Mouse (Mus musculus): ENCODE results near the gene Nrros.
A peak's percentile ranks its signal among the peaks of the same experiment; 100 is the strongest.

The Nrros gene

DNA sequence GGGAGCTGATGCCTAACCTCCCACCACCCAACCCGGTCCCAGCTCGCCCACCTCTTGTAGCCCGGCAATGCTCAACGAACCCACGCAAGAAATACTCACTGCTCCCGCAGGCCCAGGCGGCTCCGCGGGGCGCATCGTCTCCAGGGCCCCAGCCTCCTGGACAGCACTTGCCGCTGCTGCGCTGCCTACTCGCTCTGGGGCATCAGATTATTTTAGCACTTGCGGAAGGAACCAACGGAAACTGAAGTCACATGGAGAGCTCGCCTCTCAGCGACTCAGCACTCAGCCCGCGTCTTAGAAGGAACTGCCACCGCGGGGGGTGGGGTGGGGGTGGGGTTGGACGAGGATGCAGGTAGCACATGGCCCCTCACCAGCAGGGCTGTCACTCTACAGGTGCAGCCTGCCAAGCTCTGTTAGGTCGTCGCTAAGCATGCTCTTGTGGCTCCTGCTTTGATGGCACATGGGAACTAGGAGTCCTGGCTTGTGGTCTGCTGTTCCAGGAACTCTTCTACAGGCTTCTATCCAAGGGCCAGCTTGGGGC, at the start of gene Nrros:
Nrros (minus strand) TSS at position 314 of the 541 bp plus-strand sequence.
- peak; percentile 55 for DNase-seq

DNA sequence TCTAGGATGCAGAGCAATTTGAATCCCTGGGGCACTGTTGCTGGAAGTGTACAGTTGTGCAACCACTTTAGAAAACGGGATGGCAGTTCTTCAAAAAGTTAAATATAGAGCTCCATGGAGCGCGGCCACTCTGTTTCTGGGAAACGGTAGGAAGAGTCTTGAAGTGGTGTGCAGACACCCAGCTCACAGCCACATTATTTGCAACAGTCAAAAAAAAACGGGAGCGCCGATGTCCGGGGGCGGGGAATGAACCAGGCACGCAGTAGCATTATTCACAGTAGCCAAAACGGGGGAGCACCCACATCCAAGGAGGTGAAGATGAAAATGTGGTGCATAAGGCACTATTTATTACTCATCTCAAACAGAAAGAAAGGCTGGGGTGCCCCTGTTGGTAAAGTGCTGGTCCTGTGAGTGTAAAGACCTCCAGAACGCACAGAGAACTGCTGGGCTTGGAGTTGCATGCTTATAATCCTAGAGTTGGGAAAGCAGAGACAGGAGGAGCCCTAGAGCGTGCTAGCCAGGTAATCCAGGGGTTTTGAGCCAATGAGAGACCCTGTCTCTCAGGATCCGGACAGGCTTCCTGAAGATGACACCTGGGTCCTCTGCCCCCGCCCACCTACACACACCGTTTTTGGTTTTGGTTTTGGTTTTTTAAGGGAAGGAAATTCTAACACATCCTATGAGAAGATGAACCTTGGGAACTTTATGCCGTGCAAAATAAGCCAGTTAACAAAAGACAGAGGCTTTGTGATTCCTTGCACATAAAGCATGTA, 49.6 kb upstream of the Nrros start:
- DNase-seq, result no peak

DNA sequence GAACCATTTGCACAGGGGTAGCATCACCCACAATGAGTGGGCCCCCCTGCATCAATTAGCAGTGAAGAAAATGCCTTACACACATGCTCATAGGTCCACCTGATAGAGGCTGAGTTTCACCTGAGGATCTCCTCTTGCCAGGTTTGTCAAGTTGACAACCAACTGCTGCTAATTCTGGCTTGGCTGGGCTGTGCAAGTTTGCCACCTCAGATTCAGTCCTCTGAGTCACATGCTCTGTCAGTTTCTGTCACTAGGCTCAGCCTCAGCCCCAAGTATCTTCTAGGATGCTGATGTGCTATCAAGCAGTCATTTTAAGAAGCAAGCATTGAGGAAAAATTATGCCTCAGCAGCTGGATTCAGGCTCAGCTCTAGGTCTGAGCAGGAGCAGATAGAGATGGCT, 48.8 kb upstream of the Nrros start:
- no peak for DNase-seq

DNA sequence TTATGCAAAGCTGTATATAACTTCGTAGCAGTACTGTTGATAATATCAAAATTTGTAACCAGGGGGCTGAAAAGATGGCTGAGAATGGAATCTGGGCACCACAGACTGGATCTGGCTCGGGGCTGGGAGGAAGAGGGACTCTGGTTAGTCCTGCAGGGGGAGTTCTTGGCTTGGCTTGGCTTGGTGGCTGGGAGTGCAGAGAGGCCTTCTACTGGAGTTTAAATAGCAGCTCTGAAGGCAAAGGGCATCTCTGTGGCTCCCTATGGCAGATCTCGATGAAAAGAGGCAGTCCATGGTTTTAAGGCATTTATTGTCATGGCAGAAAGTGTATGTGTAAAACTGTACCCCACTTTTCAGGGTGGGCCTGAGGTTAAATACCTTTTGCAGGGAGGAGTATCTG, 39.5 kb upstream of the Nrros start:
- DNase-seq, result no peak

DNA sequence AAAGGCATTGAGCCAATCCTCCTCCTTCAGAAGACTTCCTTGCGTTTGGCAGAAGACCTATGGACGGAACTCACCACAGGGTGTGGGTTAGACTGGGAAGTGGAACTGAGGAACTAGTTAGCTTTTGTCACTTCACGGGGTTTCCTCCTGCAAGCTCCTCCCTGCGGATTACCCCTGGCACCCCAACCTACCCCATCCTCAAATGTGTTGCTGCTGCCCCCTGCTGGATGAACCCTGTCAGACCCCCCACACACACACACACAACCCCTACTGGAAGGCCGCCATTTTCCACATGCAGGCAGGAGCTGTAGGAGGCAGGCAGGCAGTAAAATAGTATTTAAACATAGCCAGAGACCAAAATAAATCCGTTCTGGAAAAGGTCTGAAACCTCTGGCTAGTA, 37.3 kb upstream of the Nrros start:
- DNase-seq, result no peak

DNA sequence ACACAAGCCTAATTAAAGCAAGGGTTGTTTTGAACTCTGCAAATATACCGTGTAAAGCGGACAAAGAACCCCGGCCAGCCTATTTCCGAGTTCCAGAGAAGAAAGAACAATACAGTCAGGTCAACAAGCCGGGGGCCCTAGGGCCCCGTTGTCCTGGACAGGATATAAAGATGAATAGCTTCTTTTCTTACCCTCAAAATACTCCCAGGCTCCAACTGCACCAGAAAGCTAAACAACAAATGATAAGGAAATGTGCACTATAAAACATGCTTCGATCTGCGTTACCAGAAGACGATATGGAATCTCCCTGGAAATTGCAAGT, 35.6 kb upstream of the Nrros start:
- no peak for DNase-seq

DNA sequence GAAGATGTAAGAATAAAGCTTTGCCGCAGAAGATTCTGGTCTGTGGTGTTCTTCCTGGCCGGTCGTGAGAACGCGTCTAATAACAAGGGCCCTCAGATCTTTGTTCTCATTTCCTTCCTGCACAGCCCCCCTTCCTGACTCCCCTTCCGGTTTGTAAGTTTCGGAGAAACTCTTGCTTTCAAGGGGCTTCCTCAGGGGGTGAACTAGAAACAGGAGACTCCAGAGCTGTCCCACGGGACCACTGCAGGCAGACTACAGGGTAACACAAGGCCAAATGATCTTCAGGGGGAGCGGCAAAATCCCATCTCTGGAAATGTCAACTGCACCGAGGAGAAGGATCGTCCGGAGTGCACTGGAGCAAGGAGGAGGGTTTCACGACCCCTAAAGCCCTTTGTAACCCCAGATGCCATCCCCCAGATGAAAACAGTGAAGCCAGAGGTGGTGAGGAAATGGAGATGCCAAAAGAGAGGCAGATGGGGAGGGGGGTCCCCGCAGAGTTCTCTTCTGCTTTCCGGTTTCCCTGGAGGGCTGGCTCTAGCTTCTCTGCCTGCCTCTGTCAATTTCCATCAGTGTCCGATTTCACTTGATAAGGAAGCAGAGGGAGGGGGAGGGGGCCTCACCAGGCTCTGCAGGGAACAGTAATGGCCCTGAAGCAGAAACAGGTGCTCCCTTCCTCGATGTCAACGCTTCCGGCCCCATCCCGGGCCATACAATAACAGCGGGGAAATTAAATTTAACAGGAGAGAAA, 35.0 kb upstream of the Nrros start:
- no peak for DNase-seq

DNA sequence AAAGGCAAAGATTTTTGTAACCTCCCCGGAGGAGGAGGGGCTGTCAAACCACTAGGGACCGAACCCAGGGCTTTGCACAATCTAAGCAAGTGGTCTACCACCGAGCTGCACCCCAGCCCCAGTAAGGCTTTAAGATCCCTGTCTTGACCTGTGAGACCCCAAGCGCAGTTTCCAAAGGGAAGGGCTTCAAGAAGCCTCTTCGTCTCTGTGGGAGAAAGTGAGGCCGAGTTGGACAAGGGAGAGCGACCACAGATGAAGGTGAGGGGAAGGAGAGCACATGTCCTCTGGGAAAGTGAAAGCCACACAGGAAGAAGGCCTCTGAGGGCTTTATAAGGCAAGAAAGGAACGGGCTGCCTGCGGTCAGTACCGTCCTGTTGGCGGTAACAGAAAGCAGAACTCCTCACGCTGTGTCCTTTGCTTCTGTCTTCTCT, 24.6 kb upstream of the Nrros start:
- no peak for DNase-seq

DNA sequence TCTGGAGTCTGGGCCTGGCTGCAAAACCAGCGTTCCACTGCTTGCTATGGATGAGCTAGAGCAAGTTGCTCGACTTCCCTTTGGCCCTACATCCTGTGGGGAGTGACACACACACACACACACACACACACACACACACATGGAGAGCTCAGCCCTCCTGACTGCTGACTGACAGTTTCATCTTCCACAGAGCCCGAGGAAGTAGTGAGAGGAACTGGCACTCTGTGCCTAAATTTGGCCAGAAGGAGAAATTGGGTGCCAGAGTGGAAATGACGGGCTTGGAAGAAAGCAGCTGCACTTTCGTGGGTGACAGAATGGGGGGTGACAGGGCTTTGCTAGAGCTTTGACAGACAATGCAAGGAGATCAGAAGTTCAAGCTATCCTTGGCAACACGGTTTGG, 23.7 kb upstream of the Nrros start:
- no peak for DNase-seq

DNA sequence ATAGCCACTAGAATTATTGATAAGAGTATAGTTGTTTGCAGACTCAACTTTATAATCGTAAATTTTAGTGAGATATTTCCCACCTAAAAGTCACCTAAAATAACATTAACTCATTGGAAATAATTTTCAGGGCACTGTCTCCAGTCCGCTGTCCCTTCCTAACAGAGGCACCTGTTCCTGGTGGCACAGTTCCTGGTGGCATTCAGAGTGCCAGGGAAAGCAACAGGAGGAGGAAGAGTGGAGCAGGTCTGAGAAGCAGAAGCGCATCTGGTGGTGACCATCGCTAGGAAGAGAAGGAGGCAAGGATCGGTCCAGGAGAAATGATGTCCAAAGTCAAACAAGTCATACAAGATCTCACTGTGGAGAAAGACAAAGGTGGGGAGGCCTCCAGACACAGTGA, 20.7 kb upstream of the Nrros start:
- peak; percentile 57 for DNase-seq

DNA sequence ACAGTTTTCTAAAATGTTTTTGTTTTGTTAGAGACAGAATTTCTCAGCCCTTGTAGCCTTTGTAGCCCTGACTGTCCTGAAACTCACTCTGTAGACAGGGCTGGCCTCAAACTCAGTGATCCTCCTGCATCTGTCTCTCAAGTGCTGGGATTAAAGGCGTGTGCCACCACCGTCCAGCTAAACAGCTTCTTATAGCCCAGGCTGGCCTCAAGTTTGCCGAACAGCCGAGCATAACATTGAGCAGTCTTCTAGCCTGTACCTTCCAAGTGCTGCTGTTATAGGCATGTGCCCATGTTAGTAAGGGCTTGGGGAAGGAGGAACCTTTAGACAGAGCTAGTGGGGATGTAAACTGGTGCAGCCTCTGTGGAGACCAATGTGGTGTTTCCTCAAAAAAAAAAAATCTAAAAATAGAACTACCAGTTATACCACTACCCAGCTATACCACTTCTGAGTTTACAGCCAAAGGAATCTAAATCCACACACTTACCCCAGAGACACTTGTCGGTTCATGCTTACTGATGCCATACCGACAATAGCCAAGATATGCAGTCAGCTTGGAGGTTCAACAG, 14.0 kb upstream of the Nrros start, which contains the start of gene Bex6:
Bex6 (plus strand) TSS at position 491 of the 569 bp plus-strand sequence.
- no peak for DNase-seq

DNA sequence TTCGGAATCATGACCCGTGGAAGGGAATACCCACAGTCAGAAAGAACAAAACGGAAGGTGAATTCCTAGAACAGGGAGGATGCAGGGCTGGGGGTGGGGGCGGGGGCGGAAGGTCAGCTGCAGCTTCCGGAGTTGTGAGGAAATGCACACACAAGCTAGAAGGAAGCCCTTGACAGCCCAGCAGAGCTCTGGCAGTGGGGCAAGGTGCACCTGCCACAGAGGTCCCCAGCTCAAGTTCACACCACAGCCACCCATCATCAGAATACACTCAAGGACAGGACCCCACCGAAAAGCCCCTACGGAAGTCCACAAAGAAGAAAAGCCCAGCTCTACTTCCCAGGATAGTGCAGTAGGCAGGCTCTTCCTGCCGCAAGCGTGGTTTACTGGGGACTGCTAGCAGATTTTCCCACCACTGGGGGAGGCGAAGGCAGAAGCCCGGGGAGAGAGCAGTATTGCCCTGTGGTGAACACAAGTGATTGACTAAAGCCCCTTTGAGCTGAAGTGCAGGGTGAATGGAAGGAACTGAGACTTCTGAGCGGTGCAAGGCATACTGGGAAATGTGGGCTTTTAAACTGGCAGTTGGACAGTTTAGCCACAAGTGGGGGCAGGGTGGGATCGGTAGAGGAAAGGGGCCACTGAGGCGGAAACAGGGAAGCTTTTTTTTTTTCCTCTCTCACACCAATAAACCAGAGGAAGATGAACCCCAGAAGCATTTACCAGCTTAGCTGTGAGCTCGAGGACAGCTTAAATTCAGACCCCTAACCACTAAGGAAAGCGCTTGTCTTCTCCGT, 11.7 kb upstream of the Nrros start:
- no peak for DNase-seq

DNA sequence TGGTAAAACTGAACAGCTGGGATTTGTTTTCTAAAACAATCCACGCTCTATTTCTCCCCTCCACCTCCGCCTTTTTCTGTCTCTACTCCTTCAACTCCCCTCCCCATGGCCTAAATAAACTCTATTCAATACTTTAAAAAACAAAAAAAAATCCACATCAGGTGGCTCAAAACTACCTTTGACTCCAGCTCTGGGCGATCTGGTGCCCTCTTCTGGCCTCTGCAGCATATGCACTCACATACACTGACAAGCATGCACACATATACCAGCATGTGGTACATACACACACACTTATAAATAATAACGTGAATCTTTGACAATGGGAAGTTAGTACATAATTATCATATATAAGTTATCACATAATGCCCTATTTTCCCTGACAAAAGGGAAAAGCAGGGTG, 9.6 kb upstream of the Nrros start:
- DNase-seq, result no peak

DNA sequence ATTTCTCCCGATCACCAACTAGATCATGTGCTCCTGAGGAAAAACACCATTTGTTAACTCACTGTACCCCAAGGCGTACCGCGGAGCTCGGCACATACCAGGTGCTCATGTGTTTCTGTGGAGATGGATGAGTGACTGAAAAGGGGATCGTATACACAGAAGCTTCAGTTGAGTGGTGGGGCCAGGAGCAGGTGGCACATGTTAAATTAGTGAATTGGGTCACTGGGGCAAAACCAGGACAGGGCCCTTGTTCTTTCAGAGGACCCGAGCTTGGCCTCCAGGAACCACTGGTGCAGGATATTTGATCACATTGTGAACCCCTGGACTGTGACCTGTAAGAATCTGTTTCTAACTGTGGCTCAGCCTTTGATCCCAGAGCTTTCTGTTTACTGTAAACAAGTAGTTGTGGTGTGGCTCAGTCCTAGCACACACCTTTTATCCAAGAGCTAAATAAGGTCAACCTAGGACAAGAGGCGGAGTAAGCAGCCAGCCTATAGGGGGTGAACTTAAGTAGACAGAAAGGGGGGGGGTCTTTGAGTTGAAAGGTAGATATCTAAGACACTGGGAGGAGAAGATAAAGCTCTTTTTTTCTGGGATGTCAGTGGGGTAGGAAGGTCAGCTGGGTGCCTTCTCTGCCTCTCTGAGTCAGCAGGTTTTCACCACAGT, 9.1 kb upstream of the Nrros start:
- no peak for DNase-seq

DNA sequence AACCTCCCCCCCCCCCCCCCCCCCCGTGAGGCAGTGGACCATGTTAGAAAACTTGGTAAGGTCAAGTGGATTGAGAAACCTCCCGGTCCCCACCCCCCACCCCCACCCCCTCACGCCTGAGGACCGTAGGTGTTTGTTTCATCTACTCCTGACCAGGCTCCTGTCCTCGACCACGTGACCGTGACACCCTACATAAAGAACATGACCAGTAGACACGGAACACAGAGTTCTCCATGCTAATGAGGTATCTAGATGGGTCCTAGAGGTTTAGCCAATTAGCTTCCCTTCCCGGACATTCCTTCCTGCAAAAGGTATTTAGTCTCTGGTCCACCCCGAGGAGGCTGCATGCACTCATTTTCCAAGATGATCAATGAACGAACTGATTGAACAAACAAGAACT, 8.0 kb upstream of the Nrros start:
- DNase-seq, result no peak

DNA sequence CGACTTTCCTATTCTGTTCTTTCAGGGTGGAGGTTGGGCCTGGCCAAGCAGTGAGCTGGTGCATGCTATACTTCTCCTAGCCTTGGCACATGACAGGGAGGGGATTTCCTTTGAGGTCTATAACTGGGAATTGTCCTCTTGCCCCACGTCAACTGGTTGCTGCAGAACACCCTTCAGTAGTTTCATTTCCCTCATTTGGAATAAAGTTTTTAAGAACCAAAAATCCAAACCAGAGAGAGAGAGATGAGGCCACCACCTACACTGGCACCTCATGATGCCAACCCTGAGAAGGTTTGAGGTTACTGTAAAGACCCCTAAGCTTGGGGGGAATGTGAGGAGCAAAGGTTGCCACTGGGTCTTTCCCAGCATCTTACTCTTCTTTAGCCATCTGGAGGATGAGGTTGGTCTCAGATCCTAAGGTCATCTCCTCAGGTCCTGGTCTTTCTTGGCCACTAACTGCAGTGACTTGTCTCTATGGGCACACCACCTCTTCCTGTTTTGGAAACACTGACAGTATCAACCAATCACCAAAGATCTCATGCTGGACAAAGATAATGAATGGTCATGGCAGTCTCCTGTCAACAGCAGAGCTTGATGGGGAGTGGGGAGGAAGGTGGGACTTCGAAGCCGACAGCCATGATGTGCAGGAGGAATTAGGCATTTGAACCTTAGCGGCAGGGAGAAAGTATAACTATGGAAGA, 5.8 kb upstream of the Nrros start:
- DNase-seq, result no peak

DNA sequence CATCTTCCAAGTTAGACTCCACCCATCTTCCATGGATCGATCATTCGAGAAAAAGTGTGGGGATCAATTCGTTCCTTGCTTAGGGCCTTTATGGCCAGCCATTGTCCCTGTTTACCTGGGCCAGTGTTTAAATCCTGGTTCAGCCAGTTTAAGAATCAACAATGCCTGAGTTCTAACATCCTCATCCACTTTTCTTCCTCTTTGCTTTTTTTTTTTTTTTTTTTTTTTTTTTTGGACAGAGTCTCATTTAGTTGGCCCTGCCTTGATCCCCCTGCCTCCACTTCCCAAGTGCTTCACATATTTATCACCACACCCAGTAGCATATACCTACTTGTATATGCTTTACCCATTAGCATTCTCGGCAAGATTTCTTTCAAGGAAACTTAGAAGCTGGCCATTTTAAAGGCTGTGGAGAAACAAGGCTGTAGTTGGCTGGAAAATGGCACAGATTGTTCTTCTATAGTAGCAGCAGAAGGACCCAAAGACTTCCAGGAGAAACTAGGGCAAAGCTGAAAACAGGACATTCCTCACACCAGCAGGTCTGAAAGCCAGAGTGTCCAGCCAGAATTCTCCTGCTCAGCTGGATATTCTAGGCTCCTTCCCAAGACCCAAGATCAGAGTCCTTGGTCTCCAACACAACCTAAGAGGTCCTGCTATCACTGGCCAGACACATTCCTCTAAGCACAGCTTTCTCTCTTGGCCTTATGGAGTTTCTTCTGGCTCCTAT, 2.6 kb upstream of the Nrros start:
- DNase-seq, result peak; percentile 71

DNA sequence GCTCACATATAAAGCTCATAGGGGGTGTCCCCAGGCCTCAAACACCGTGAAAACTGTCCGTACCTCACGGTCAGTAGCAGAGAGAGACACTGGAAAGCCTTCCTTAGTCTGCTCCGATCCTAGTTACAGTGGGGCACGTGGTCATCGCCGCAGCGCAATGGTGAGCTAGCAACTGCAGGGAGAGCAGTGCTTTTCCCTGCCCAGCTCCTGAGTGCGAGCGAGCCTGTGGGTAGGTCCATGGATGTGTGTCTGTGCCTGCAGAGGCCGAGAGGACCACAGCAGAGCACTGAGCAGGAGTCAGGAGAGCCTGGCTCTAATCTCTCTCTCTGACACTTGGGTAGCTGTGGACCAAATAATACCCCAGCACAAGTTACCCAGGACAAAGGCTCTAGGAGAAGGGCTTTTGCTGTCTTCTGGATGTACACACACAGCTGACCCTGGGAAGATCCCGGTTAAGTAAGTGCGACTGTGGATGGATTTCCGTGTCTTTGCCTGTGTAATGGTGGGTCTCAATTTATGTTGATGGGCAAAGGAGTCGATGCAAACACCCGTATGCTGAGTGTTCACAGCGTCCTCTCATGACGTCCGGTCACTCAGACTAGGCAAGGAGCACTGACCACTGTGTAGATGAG, 882 bp downstream of the Nrros start:
- no peak for DNase-seq

DNA sequence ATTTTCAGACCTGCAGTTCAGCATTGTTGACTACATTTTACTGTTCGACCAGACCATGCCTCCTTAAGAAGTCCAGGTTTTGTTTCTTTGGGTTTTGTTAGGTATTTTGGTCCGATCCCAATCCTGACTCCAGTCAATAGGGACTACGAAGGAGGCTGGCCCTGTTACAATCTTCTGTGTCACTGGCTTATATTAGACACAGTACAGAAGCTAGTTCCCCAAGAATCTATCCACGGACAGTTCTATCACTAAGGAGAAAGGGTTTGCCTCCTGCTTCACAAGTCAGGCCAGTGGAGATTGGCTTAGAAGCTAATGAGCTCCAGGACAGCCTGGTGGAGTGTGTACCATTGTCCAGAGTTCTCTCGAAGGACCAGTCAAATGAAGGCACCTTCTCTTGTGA, 1.5 kb downstream of the Nrros start:
- no peak for DNase-seq

DNA sequence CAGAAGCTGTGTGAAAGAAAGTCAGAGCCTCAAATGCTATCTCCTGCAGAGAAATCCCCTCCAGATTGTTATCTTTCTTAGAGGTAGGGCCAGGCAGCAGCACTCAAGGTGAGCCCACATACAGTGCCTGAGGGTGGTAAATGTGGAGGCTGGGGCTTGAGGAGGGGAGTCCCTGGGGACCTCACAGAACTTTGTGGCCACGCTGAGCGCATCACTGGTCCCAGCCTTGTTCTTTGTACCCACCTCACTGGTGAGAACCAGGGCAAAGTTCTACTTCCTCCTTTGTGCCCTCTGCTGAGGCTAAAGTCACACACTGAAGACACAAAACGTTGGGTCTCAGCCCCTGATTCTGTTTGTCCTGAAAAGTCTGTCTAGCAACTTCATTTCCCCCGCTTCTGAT, 2.0 kb downstream of the Nrros start:
- DNase-seq, result no peak

Data from cerebellum, adult 11 months (tissue).